Mouse (Mus musculus): ENCODE measurements around the gene Irf2bp2. TPM values are rescaled to one million over a fixed set of nuclear protein-coding genes. Genes with fewer than 3 reads are reported as not detected.

Irf2bp2 gene
- polyA plus RNA-seq, 1 experiment: 91.6 TPM

GRCm38 (mm10) chr8:126543407-126543806 is 50.4 kb downstream of the Irf2bp2 start:
- TF ChIP-seq CTCF (IDR thresholded peaks at IDR 0.05; ENCODE audit: extremely low read depth, insufficient read length, insufficient replicate concordance, low read depth, low read length) (no peak), POLR2A (IDR thresholded peaks at IDR 0.05; ENCODE audit: low read depth, low read length) (no peak)

DNA sequence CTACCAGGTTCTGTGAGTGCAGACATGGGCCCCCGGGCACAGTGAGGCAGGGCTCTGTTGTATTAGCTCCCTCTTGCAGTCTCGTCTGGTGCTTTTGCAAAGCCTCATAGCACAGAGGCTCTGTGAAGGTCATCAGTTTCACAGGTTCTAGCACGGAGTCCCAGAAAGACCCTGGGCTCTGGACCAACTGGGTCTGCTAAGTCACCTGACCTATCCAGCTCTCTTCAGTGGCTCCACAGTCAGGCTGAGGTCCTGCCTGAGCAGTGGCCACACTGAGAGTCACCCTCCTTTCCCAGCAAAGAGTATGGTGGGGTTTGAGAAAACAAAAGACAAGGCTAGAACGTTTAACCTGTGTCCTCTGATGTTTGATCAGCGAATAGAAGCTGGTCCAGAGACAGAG is 51.0 kb downstream of the Irf2bp2 start:
- Histone ChIP-seq H3K27me3 (ENCODE audit: control insufficient read depth, insufficient read depth, low read length) (no peaks in the 10 kb centered on the region), H3K27ac (ENCODE audit: insufficient read depth, low read depth, low read length) (no peak overlapping the region), H3K4me3 (ENCODE audit: low read depth, low read length) (no peak overlapping the region), H3K36me3 (ENCODE audit: control insufficient read depth, insufficient read depth, low read length) (no peaks in the 10 kb centered on the region), H3K4me1 (ENCODE audit: control insufficient read depth, insufficient read depth, insufficient read length, low read length) (peaks cover 17% of the 10 kb centered on the region; the same call in 1 of the 2 replicates)
- TF ChIP-seq POLR2A (IDR thresholded peaks at IDR 0.05; ENCODE audit: low read depth, low read length) (no peak), CTCF (IDR thresholded peaks at IDR 0.05; ENCODE audit: extremely low read depth, insufficient read length, insufficient replicate concordance, low read depth, low read length) (no peak)
- WGBS: 78% methylated on average over 5 of the region's 5 CpGs

More at GRCm38 (mm10) chr8:126543407-126543806, 50.4 kb downstream of the Irf2bp2 start:
- no peaks in the 10 kb centered on the region for H3K36me3 ChIP-seq (ENCODE audit: control insufficient read depth, insufficient read depth, low read length)
- WGBS: 82% methylated on average over 8 of the region's 8 CpGs
- H3K4me3 ChIP-seq (ENCODE audit: low read depth, low read length): no peak overlapping the region
- H3K4me1 ChIP-seq (ENCODE audit: control insufficient read depth, insufficient read depth, insufficient read length, low read length): peaks cover 21% of the 10 kb centered on the region; the same call in 1 of the 2 replicates
- H3K27me3 ChIP-seq (ENCODE audit: control insufficient read depth, insufficient read depth, low read length): no peaks in the 10 kb centered on the region
- no peak overlapping the region for H3K27ac ChIP-seq (ENCODE audit: insufficient read depth, low read depth, low read length)

DNA sequence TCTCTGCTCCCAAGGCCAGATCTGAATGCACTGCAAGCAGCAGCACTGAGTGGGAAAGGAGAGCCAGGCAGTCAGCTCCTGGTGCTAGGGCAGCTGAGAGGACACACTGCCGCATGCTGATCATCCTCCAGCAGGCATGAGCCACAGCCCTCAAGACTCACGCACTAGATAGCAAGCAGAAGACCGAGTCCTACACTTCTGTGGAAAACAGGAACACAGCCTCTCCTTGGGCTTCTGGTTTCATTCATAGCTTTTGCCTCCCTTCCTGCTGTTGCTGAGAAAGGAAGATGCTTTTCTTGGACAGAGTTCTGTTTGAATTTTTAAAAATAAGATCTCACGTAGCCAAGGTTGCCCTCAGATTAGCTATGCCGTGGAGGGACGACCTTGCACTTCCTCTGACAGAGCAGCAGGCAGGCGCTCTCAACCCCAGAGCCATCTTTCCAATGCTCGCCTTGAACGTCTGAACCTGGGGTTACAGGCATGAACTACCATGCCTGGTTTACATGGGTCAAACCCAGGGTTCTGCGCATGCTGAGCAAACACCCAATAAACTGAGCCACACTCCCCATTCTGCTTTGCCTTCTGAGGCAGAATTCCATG is 51.6 kb downstream of the Irf2bp2 start:
- TF ChIP-seq POLR2A (IDR thresholded peaks at IDR 0.05; ENCODE audit: low read depth, low read length) (no peak), CTCF (IDR thresholded peaks at IDR 0.05; ENCODE audit: extremely low read depth, insufficient read length, insufficient replicate concordance, low read depth, low read length) (no peak)
- Histone ChIP-seq H3K27me3 (ENCODE audit: control insufficient read depth, insufficient read depth, low read length) (no peaks in the 10 kb centered on the region), H3K36me3 (ENCODE audit: control insufficient read depth, insufficient read depth, low read length) (no peaks in the 10 kb centered on the region), H3K4me3 (ENCODE audit: low read depth, low read length) (no peak overlapping the region), H3K27ac (ENCODE audit: insufficient read depth, low read depth, low read length) (no peak overlapping the region), H3K4me1 (ENCODE audit: control insufficient read depth, insufficient read depth, insufficient read length, low read length) (peaks cover 13% of the 10 kb centered on the region; the same call in 1 of the 2 replicates)
- 84% methylated on average over 10 of the region's 10 CpGs for WGBS

DNA sequence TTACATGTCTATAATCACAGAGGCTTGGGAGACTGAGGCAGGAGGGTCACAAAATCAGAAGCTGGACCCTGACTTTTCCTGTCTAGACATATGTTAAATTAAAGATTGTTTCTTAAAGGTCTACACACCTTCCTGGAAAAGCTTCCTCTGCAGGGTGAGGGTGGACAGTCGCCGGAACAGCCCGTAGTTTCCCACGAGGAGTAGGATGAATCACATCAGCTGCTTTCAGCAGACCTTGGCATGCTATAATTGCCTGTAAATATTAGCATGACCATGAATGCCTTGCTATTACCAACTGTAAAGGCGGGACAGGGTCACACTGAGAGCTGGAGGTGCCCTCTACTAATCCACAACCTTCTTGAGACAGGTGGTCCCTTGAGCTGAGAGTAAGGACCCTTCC is 53.5 kb downstream of the Irf2bp2 start:
- peaks cover 19% of the 10 kb centered on the region; the same call in 1 of the 2 replicates for H3K4me1 ChIP-seq (ENCODE audit: control insufficient read depth, insufficient read depth, insufficient read length, low read length)
- peak overlapping the region; percentile 46 for H3K27ac ChIP-seq (ENCODE audit: insufficient read depth, low read depth, low read length)

GRCm38 (mm10) chr8:126539355-126540093 is 54.3 kb downstream of the Irf2bp2 start:
- H3K4me3 ChIP-seq (ENCODE audit: low read depth, low read length): no peak overlapping the region
- H3K27me3 ChIP-seq (ENCODE audit: control insufficient read depth, insufficient read depth, low read length): no peaks in the 10 kb centered on the region
- H3K27ac ChIP-seq (ENCODE audit: insufficient read depth, low read depth, low read length): peak overlapping the region; percentile 46
- no peaks in the 10 kb centered on the region for H3K36me3 ChIP-seq (ENCODE audit: control insufficient read depth, insufficient read depth, low read length)
- TF ChIP-seq POLR2A (IDR thresholded peaks at IDR 0.05; ENCODE audit: low read depth, low read length) (no peak), CTCF (IDR thresholded peaks at IDR 0.05; ENCODE audit: extremely low read depth, insufficient read length, insufficient replicate concordance, low read depth, low read length) (no peak)
- peaks cover 19% of the 10 kb centered on the region; the same call in 1 of the 2 replicates for H3K4me1 ChIP-seq (ENCODE audit: control insufficient read depth, insufficient read depth, insufficient read length, low read length)
- WGBS: 25% methylated on average over 10 of the region's 10 CpGs

More for the DNA sequence above, 53.5 kb downstream of the Irf2bp2 start:
- WGBS: 43% methylated on average over 5 of the region's 5 CpGs
- Histone ChIP-seq H3K4me3 (ENCODE audit: low read depth, low read length) (no peak overlapping the region), H3K27me3 (ENCODE audit: control insufficient read depth, insufficient read depth, low read length) (no peaks in the 10 kb centered on the region), H3K36me3 (ENCODE audit: control insufficient read depth, insufficient read depth, low read length) (no peaks in the 10 kb centered on the region)
- TF ChIP-seq CTCF (IDR thresholded peaks at IDR 0.05; ENCODE audit: extremely low read depth, insufficient read length, insufficient replicate concordance, low read depth, low read length): no peak
- no peak for TF ChIP-seq POLR2A (IDR thresholded peaks at IDR 0.05; ENCODE audit: low read depth, low read length)

- no peaks in the 10 kb centered on the region for H3K27me3 ChIP-seq (ENCODE audit: control insufficient read depth, insufficient read depth, low read length)
- 54% methylated on average over 12 of the region's 12 CpGs for WGBS
- no peak overlapping the region for H3K4me3 ChIP-seq (ENCODE audit: low read depth, low read length)
- H3K36me3 ChIP-seq (ENCODE audit: control insufficient read depth, insufficient read depth, low read length): no peaks in the 10 kb centered on the region
- H3K27ac ChIP-seq (ENCODE audit: insufficient read depth, low read depth, low read length): peak overlapping the region; percentile 7; the same call in 1 of the 2 replicates
- TF ChIP-seq POLR2A (IDR thresholded peaks at IDR 0.05; ENCODE audit: low read depth, low read length) (no peak), CTCF (IDR thresholded peaks at IDR 0.05; ENCODE audit: extremely low read depth, insufficient read length, insufficient replicate concordance, low read depth, low read length) (no peak)
- peaks cover 19% of the 10 kb centered on the region; the same call in 1 of the 2 replicates for H3K4me1 ChIP-seq (ENCODE audit: control insufficient read depth, insufficient read depth, insufficient read length, low read length)
Measured at GRCm38 (mm10) chr8:126538648-126539354, 55.0 kb downstream of the Irf2bp2 start.

Other genes starting within 250 kb of the Irf2bp2 start
- gene Coa6, start 171.5 kb downstream of the Irf2bp2 start, polyA plus RNA-seq (2012; rRNA removed): 50.2 and 60.6 TPM in 2 replicates
- gene Tarbp1, start 118.9 kb downstream of the Irf2bp2 start, polyA plus RNA-seq (2012; rRNA removed): 1.3 and 1.7 TPM in 2 replicates